In genomic region chr8:122623844-122624642, GRCm38 (mm10) we compare ENCODE assay signal across 19 mouse cellular contexts. TPM values are rescaled to one million over a fixed set of nuclear protein-coding genes. Genes with fewer than 3 reads are reported as not detected.
A peak's percentile ranks its signal among the peaks of the same experiment; 100 is the strongest.
DNase-seq lines count a peak whose midpoint lies in the region; ATAC-seq and TF ChIP-seq lines count a peak whose summit lies in the region.
"Had no signal": no experiment of that assay in that cellular context is flagged by ENCODE, and none has a peak within 500 bp of the region (broad histone marks: within the 10 kb centered on the region; RNA-seq: fewer than 3 reads in every experiment).

No protein-coding gene starts in this region.

- TF ChIP-seq CTCF in lung, postnatal 0 days (IDR thresholded peaks at IDR 0.05), result no peak

- intact Hi-C loops in heart, postnatal 14 days (cut with DNase I), result no loop called here

- no peak for TF ChIP-seq EP300 in lung, postnatal 0 days (IDR thresholded peaks at IDR 0.05)

- no peak overlapping the region for H3K4me2 ChIP-seq in lung, postnatal 0 days (replicated peaks; ENCODE audit: low read depth, low read length)
- H3K4me2 ChIP-seq: forebrain, embryonic 12.5 days; hindbrain, embryonic 14.5 days; limb, embryonic 12.5 days; liver, embryonic 15.5 days had no signal

- H3K4me3 ChIP-seq in lung, postnatal 0 days (ENCODE audit: low read depth, low read length), result no peak overlapping the region
- H3K4me3 ChIP-seq: forebrain, embryonic 12.5 days; limb, embryonic 12.5 days; liver, embryonic 15.5 days had no signal

- H3K9me3 ChIP-seq in lung, postnatal 0 days (ENCODE audit: low read length), result no peaks in the 10 kb centered on the region
- H3K9me3 ChIP-seq: forebrain, embryonic 12.5 days; limb, embryonic 12.5 days; liver, embryonic 15.5 days had no signal

- no peaks in the 10 kb centered on the region for H3K4me1 ChIP-seq in lung, postnatal 0 days (ENCODE audit: insufficient read depth, low read depth, low read length)

- no peaks in the 10 kb centered on the region for H3K27me3 ChIP-seq in lung, postnatal 0 days (replicated peaks; ENCODE audit: insufficient read depth, low read length)

- no peak overlapping the region for H3K9ac ChIP-seq in lung, postnatal 0 days (replicated peaks; ENCODE audit: low read depth)
- H3K9ac ChIP-seq: forebrain, embryonic 12.5 days; hindbrain, embryonic 14.5 days; limb, embryonic 12.5 days; liver, embryonic 15.5 days had no signal

- WGBS in lung, postnatal 0 days, result 86% methylated on average over 17 of the region's 17 CpGs

- no peak overlapping the region for H3K27ac ChIP-seq in lung, postnatal 0 days (ENCODE audit: low read length)
- H3K27ac ChIP-seq: forebrain, embryonic 12.5 days; hindbrain, embryonic 14.5 days; limb, embryonic 12.5 days; liver, embryonic 15.5 days had no signal

- no peak for ATAC-seq in lung, postnatal 0 days

- no peaks in the 10 kb centered on the region for H3K36me3 ChIP-seq in lung, postnatal 0 days (ENCODE audit: insufficient read depth, low read length)
- H3K36me3 ChIP-seq: limb, embryonic 12.5 days had no signal

- peak; percentile 34 for DNase-seq in lung, postnatal 36 days
- DNase-seq in lung, postnatal 0 days (ENCODE audit: low spot score), result no peak
- peak; percentile 62 for DNase-seq in heart, adult 8-10 months (ENCODE audit: low spot score)
- DNase-seq in heart, postnatal 14 days, result peak; percentile 42 to 48
- DNase-seq in urinary bladder, postnatal 25 days (ENCODE audit: low spot score), result no peak
- DNase-seq in kidney, postnatal 4 days, result no peak
- no peak for DNase-seq in thymus, adult 18-20 months
- DNase-seq: adrenal gland, postnatal 14 days; cerebellum, adult 8-10 months; kidney, adult 18-20 months; kidney, postnatal 25 days; layer of hippocampus, postnatal 36 days; midbrain, embryonic 14.5 days had no signal

RNA-seq across cellular contexts. Expression of gene Pabpn1l, which starts 1.5 kb away (rescaled TPM):
- polyA plus RNA-seq in lung, postnatal 0 days (2015; fragmentation: Nextera tagmentation; extraction: Ambion mirVana), result 0.12 TPM in 1 of 2 replicates, not detected in the other
- under 1 TPM in 2 of 4 experiments, not detected in 2; 0.24 to 0.57 TPM for total RNA-seq in heart, adult 8-10 months (2022)
- under 1 TPM in 1 of 2 experiments, not detected in 1; 0.20 TPM for total RNA-seq in heart, postnatal 14 days (2021)
- total RNA-seq: adrenal gland, postnatal 14 days had no signal
- polyA plus RNA-seq: cortical plate, adult 2 months; forebrain, embryonic 12.5 days; hindbrain, embryonic 14.5 days; limb, embryonic 12.5 days; liver, embryonic 15.5 days; midbrain, embryonic 14.5 days; testis, adult 2 months had no signal

RNA-seq across cellular contexts. Expression of gene Trappc2l, which starts 12.6 kb away (rescaled TPM):
- polyA plus RNA-seq in lung, postnatal 0 days (2015; fragmentation: Nextera tagmentation; extraction: Ambion mirVana), result 66.8 and 70.0 TPM in 2 replicates
- 10 to 100 TPM; 62.8 to 66.2 (median 63.3) TPM for total RNA-seq in heart, adult 8-10 months (2022)
- total RNA-seq in heart, postnatal 14 days (2021), result 10 to 100 TPM; 45.9 to 57.2 TPM

RNA-seq across cellular contexts. Expression of gene Galns, which starts 12.8 kb away (rescaled TPM):
- polyA plus RNA-seq in lung, postnatal 0 days (2015; fragmentation: Nextera tagmentation; extraction: Ambion mirVana), result 14.3 and 14.5 TPM in 2 replicates
- total RNA-seq in heart, adult 8-10 months (2022), result 1 to 10 TPM; 3.5 to 5.2 (median 4.4) TPM
- total RNA-seq in heart, postnatal 14 days (2021), result 1 to 10 TPM; 3.5 to 4.1 TPM

RNA-seq across cellular contexts. Expression of gene Aprt, which starts 47.3 kb away (rescaled TPM):
- polyA plus RNA-seq in lung, postnatal 0 days (2015; fragmentation: Nextera tagmentation; extraction: Ambion mirVana), result 203 and 206 TPM in 2 replicates
- total RNA-seq in heart, adult 8-10 months (2022), result 10 to 100 TPM; 39.5 to 50.6 (median 44.3) TPM
- total RNA-seq in heart, postnatal 14 days (2021), result 10 to 100 TPM; 32.7 to 34.5 TPM

RNA-seq across cellular contexts. Expression of gene Cdt1, which starts 56.2 kb away (rescaled TPM):
- polyA plus RNA-seq in lung, postnatal 0 days (2015; fragmentation: Nextera tagmentation; extraction: Ambion mirVana), result 7.4 and 7.7 TPM in 2 replicates
- total RNA-seq in heart, adult 8-10 months (2022), result 1 to 10 TPM; 1.9 to 2.4 (median 2.2) TPM
- 1 to 10 TPM; 3.6 to 4.6 TPM for total RNA-seq in heart, postnatal 14 days (2021)

Comparison
In these comparisons a context has a peak if more than half of its experiments do, and no peak if none do; other contexts are left out.
1. DNase-seq: peak in lung, postnatal 36 days (single experiment), heart, adult 8-10 months (single experiment) and heart, postnatal 14 days (2 of 2); none in lung, postnatal 0 days (single experiment), urinary bladder, postnatal 25 days (single experiment), kidney, postnatal 4 days (0 of 2) and thymus, adult 18-20 months (0 of 2).